Mouse (Mus musculus): ENCODE measurements around the gene Ccdc88c. TPM values are rescaled to one million over a fixed set of nuclear protein-coding genes. Genes with fewer than 3 reads are reported as not detected.

Gene Ccdc88c
- polyA plus RNA-seq, 1 experiment from 2014 or later: 9.0 TPM

- H3K27ac ChIP-seq (ENCODE audit: low read depth, low read length): no peak overlapping the region
- no peaks in the 10 kb centered on the region; the same call in 1 of the 2 replicates for H3K36me3 ChIP-seq (ENCODE audit: control insufficient read depth, insufficient read depth, low read length)
- H3K9me3 ChIP-seq (ENCODE audit: control insufficient read depth, low read length): no peaks in the 10 kb centered on the region
- ATAC-seq: peak; percentile 15; the same call in 1 of the 2 replicates
- H3K4me3 ChIP-seq (ENCODE audit: low read length): peak overlapping the region; percentile 50
- peak overlapping the region; percentile 82 for H3K4me2 ChIP-seq (ENCODE audit: low read length)
- H3K9ac ChIP-seq (ENCODE audit: low read depth, low read length): peak overlapping the region; percentile 69
- peaks cover 3% of the 10 kb centered on the region; the same call in 1 of the 2 replicates for H3K4me1 ChIP-seq (ENCODE audit: control insufficient read depth, insufficient read depth, low read depth, low read length)
- no peaks in the 10 kb centered on the region for H3K27me3 ChIP-seq (replicated peaks; ENCODE audit: control insufficient read depth, insufficient read depth, low read length)
- 23% methylated on average over 10 of the region's 10 CpGs for WGBS
Measured at GRCm38 (mm10) chr12:100908298-100909034, 120.4 kb downstream of the Ccdc88c start.

GRCm38 (mm10) chr12:100907598-100908297 is 121.1 kb downstream of the Ccdc88c start, which contains the start of gene Gpr68:
Gene Gpr68, minus strand, starts transcription at chr12:100908198.
- no peaks in the 10 kb centered on the region for H3K9me3 ChIP-seq (ENCODE audit: control insufficient read depth, low read length)
- peak within 1 kb of the TSS; percentile 69 for H3K9ac ChIP-seq (ENCODE audit: low read depth, low read length)
- H3K27ac ChIP-seq (ENCODE audit: low read depth, low read length): no peak within 1 kb of the TSS
- ATAC-seq: peak; percentile 83
- no peaks in the 10 kb centered on the region for H3K27me3 ChIP-seq (replicated peaks; ENCODE audit: control insufficient read depth, insufficient read depth, low read length)
- H3K36me3 ChIP-seq (ENCODE audit: control insufficient read depth, insufficient read depth, low read length): no peaks in the 10 kb centered on the region
- peaks cover 3% of the 10 kb centered on the region; the same call in 1 of the 2 replicates for H3K4me1 ChIP-seq (ENCODE audit: control insufficient read depth, insufficient read depth, low read depth, low read length)
- 4% methylated on average over 39 of the region's 39 CpGs for WGBS
- peak within 1 kb of the TSS; percentile 50 for H3K4me3 ChIP-seq (ENCODE audit: low read length)
- peak within 1 kb of the TSS; percentile 82 for H3K4me2 ChIP-seq (ENCODE audit: low read length)

- Histone ChIP-seq H3K4me3 (ENCODE audit: low read length) (no peak overlapping the region), H3K9ac (ENCODE audit: low read depth, low read length) (no peak overlapping the region), H3K4me1 (ENCODE audit: control insufficient read depth, insufficient read depth, low read depth, low read length) (peaks cover 3% of the 10 kb centered on the region; the same call in 1 of the 2 replicates), H3K9me3 (ENCODE audit: control insufficient read depth, low read length) (no peaks in the 10 kb centered on the region), H3K36me3 (ENCODE audit: control insufficient read depth, insufficient read depth, low read length) (no peaks in the 10 kb centered on the region), H3K27ac (ENCODE audit: low read depth, low read length) (no peak overlapping the region), H3K4me2 (ENCODE audit: low read length) (no peak overlapping the region), H3K27me3 (replicated peaks; ENCODE audit: control insufficient read depth, insufficient read depth, low read length) (no peaks in the 10 kb centered on the region)
- 81% methylated on average over 5 of the region's 5 CpGs for WGBS
- ATAC-seq: no peak
Measured at GRCm38 (mm10) chr12:100906861-100907260, 122.0 kb downstream of the Ccdc88c start.

- no peak overlapping the region for H3K9ac ChIP-seq (ENCODE audit: low read depth, low read length)
Measured at GRCm38 (mm10) chr12:100903761-100904160, 125.1 kb downstream of the Ccdc88c start.

GRCm38 (mm10) chr12:100901386-100901785 is 127.5 kb downstream of the Ccdc88c start:
- Histone ChIP-seq H3K4me3 (ENCODE audit: low read length) (no peak overlapping the region), H3K4me2 (ENCODE audit: low read length) (no peak overlapping the region), H3K36me3 (ENCODE audit: control insufficient read depth, insufficient read depth, low read length) (no peaks in the 10 kb centered on the region), H3K27ac (ENCODE audit: low read depth, low read length) (no peak overlapping the region), H3K4me1 (ENCODE audit: control insufficient read depth, insufficient read depth, low read depth, low read length) (peaks cover 12% of the 10 kb centered on the region), H3K27me3 (replicated peaks; ENCODE audit: control insufficient read depth, insufficient read depth, low read length) (no peaks in the 10 kb centered on the region), H3K9ac (ENCODE audit: low read depth, low read length) (no peak overlapping the region), H3K9me3 (ENCODE audit: control insufficient read depth, low read length) (no peaks in the 10 kb centered on the region)
- 82% methylated on average over 6 of the region's 6 CpGs for WGBS
- ATAC-seq: no peak

More at GRCm38 (mm10) chr12:100903761-100904160, 125.1 kb downstream of the Ccdc88c start:
- WGBS: 87% methylated on average over 9 of the region's 9 CpGs
- ATAC-seq: no peak
- Histone ChIP-seq H3K27me3 (replicated peaks; ENCODE audit: control insufficient read depth, insufficient read depth, low read length) (no peaks in the 10 kb centered on the region), H3K36me3 (ENCODE audit: control insufficient read depth, insufficient read depth, low read length) (no peaks in the 10 kb centered on the region), H3K4me1 (ENCODE audit: control insufficient read depth, insufficient read depth, low read depth, low read length) (peaks cover 8% of the 10 kb centered on the region; the same call in 1 of the 2 replicates), H3K4me3 (ENCODE audit: low read length) (no peak overlapping the region), H3K9me3 (ENCODE audit: control insufficient read depth, low read length) (no peaks in the 10 kb centered on the region), H3K27ac (ENCODE audit: low read depth, low read length) (no peak overlapping the region), H3K4me2 (ENCODE audit: low read length) (no peak overlapping the region)

- 79% methylated on average over 6 of the region's 6 CpGs for WGBS
- no peaks in the 10 kb centered on the region for H3K27me3 ChIP-seq (replicated peaks; ENCODE audit: control insufficient read depth, insufficient read depth, low read length)
Measured at GRCm38 (mm10) chr12:100900901-100901300, 128.0 kb downstream of the Ccdc88c start.

GRCm38 (mm10) chr12:100899111-100899640 is 129.7 kb downstream of the Ccdc88c start:
- peak overlapping the region; percentile 24 for H3K27ac ChIP-seq (ENCODE audit: low read depth, low read length)
- under 1% methylated on average over 30 of the region's 30 CpGs for WGBS
- H3K4me2 ChIP-seq (ENCODE audit: low read length): peak overlapping the region; percentile 83
- peak overlapping the region; percentile 65 for H3K9ac ChIP-seq (ENCODE audit: low read depth, low read length)
- no peaks in the 10 kb centered on the region for H3K27me3 ChIP-seq (replicated peaks; ENCODE audit: control insufficient read depth, insufficient read depth, low read length)
- no peaks in the 10 kb centered on the region for H3K9me3 ChIP-seq (ENCODE audit: control insufficient read depth, low read length)
- peaks cover 16% of the 10 kb centered on the region for H3K4me1 ChIP-seq (ENCODE audit: control insufficient read depth, insufficient read depth, low read depth, low read length)
- H3K4me3 ChIP-seq (ENCODE audit: low read length): peak overlapping the region; percentile 46
- H3K36me3 ChIP-seq (ENCODE audit: control insufficient read depth, insufficient read depth, low read length): no peaks in the 10 kb centered on the region
- ATAC-seq: peak; percentile 66

More at GRCm38 (mm10) chr12:100900901-100901300, 128.0 kb downstream of the Ccdc88c start:
- Histone ChIP-seq H3K4me3 (ENCODE audit: low read length) (no peak overlapping the region), H3K9me3 (ENCODE audit: control insufficient read depth, low read length) (no peaks in the 10 kb centered on the region), H3K36me3 (ENCODE audit: control insufficient read depth, insufficient read depth, low read length) (no peaks in the 10 kb centered on the region), H3K9ac (ENCODE audit: low read depth, low read length) (no peak overlapping the region), H3K27ac (ENCODE audit: low read depth, low read length) (no peak overlapping the region), H3K4me2 (ENCODE audit: low read length) (no peak overlapping the region), H3K4me1 (ENCODE audit: control insufficient read depth, insufficient read depth, low read depth, low read length) (peaks cover 12% of the 10 kb centered on the region)
- no peak for ATAC-seq

GRCm38 (mm10) chr12:100897736-100898650 is 130.9 kb downstream of the Ccdc88c start:
- H3K9ac ChIP-seq (ENCODE audit: low read depth, low read length): peak overlapping the region; percentile 65; the same call in 1 of the 2 replicates
- H3K4me3 ChIP-seq (ENCODE audit: low read length): peak overlapping the region; percentile 46
- no peak for ATAC-seq
- no peaks in the 10 kb centered on the region for H3K27me3 ChIP-seq (replicated peaks; ENCODE audit: control insufficient read depth, insufficient read depth, low read length)
- peak overlapping the region; percentile 83 for H3K4me2 ChIP-seq (ENCODE audit: low read length)
- H3K36me3 ChIP-seq (ENCODE audit: control insufficient read depth, insufficient read depth, low read length): no peaks in the 10 kb centered on the region
- no peak overlapping the region for H3K27ac ChIP-seq (ENCODE audit: low read depth, low read length)
- H3K4me1 ChIP-seq (ENCODE audit: control insufficient read depth, insufficient read depth, low read depth, low read length): peaks cover 16% of the 10 kb centered on the region
- 16% methylated on average over 12 of the region's 12 CpGs for WGBS
- H3K9me3 ChIP-seq (ENCODE audit: control insufficient read depth, low read length): no peaks in the 10 kb centered on the region
